In genomic region chr17:83990421-83991365, GRCm38 (mm10) we compare ENCODE assay signal across 8 mouse cellular contexts.
DNase-seq lines count a peak whose midpoint lies in the region; ATAC-seq lines count a peak whose summit lies in the region.

No protein-coding gene starts in this region.

- no peaks in the 10 kb centered on the region for H3K36me3 ChIP-seq in midbrain, embryonic 10.5 days
- H3K36me3 ChIP-seq in midbrain, embryonic 16.5 days (ENCODE audit: control insufficient read depth, insufficient read depth, low read length) = no peaks in the 10 kb centered on the region
- no peaks in the 10 kb centered on the region for H3K36me3 ChIP-seq in embryonic facial prominence, embryonic 15.5 days

- peak; percentile 38 for DNase-seq in midbrain, embryonic 10.5 days (ENCODE audit: low spot score)
- DNase-seq in heart, postnatal 4 days = peak; percentile 82
- DNase-seq in liver = peak; percentile 59
- peak; percentile 58 for DNase-seq in ovary, postnatal 10 days (ENCODE audit: low spot score)
- no peak for DNase-seq in left cerebral cortex, postnatal 4 days
- no peak for DNase-seq in frontal cortex, postnatal 14 days (ENCODE audit: low spot score in 2 of 2)

- intact Hi-C loops in left cerebral cortex, postnatal 4 days (cut with DNase I) = no loop called here

- no peak overlapping the region for H3K9ac ChIP-seq in midbrain, embryonic 16.5 days (ENCODE audit: low read depth, low read length)
- no peak overlapping the region for H3K9ac ChIP-seq in embryonic facial prominence, embryonic 15.5 days

- no peak for ATAC-seq in midbrain, embryonic 16.5 days
- peak; percentile 94 for ATAC-seq in embryonic facial prominence, embryonic 15.5 days (ENCODE audit: insufficient number of reproducible peaks, low FRiP score, low TSS enrichment, low read depth)

- 72% methylated on average over 13 of the region's 13 CpGs for WGBS in midbrain, embryonic 10.5 days
- 78% methylated on average over 13 of the region's 13 CpGs for WGBS in midbrain, embryonic 16.5 days
- WGBS in embryonic facial prominence, embryonic 15.5 days = 47% methylated on average over 13 of the region's 13 CpGs

- peak overlapping the region; percentile 62 for H3K27ac ChIP-seq in midbrain, embryonic 10.5 days (replicated peaks)
- no peak overlapping the region for H3K27ac ChIP-seq in midbrain, embryonic 16.5 days (ENCODE audit: low read length)
- H3K27ac ChIP-seq in embryonic facial prominence, embryonic 15.5 days (replicated peaks) = peak overlapping the region; percentile 91

- no peaks in the 10 kb centered on the region for H3K9me3 ChIP-seq in midbrain, embryonic 10.5 days (replicated peaks)
- no peaks in the 10 kb centered on the region for H3K9me3 ChIP-seq in midbrain, embryonic 16.5 days (replicated peaks; ENCODE audit: control insufficient read depth, low read length, poor library complexity, severe bottlenecking)
- no peaks in the 10 kb centered on the region for H3K9me3 ChIP-seq in embryonic facial prominence, embryonic 15.5 days (replicated peaks)

- H3K4me1 ChIP-seq in midbrain, embryonic 10.5 days = peaks cover 27% of the 10 kb centered on the region
- H3K4me1 ChIP-seq in midbrain, embryonic 16.5 days (ENCODE audit: control insufficient read depth, insufficient read depth, low read length) = no peaks in the 10 kb centered on the region
- H3K4me1 ChIP-seq in embryonic facial prominence, embryonic 15.5 days = peaks cover 56% of the 10 kb centered on the region

- no peak overlapping the region for H3K4me3 ChIP-seq in midbrain, embryonic 10.5 days
- no peak overlapping the region for H3K4me3 ChIP-seq in midbrain, embryonic 16.5 days (ENCODE audit: low read depth, low read length)
- no peak overlapping the region for H3K4me3 ChIP-seq in embryonic facial prominence, embryonic 15.5 days (replicated peaks)

- no peaks in the 10 kb centered on the region for H3K27me3 ChIP-seq in midbrain, embryonic 10.5 days (ENCODE audit: low read depth, poor library complexity, severe bottlenecking)
- no peaks in the 10 kb centered on the region for H3K27me3 ChIP-seq in midbrain, embryonic 16.5 days (ENCODE audit: control insufficient read depth, insufficient read depth, low read depth, low read length)
- no peaks in the 10 kb centered on the region for H3K27me3 ChIP-seq in embryonic facial prominence, embryonic 15.5 days

- no peak overlapping the region for H3K4me2 ChIP-seq in midbrain, embryonic 16.5 days (ENCODE audit: low read length)
- no peak overlapping the region for H3K4me2 ChIP-seq in embryonic facial prominence, embryonic 15.5 days (replicated peaks)

Comparison
In these comparisons a context has a peak if more than half of its experiments do, and no peak if none do; other contexts are left out.
1. DNase-seq: peak in midbrain, embryonic 10.5 days (single experiment), heart, postnatal 4 days (single experiment), liver (single experiment) and ovary, postnatal 10 days (single experiment); none in left cerebral cortex, postnatal 4 days (single experiment) and frontal cortex, postnatal 14 days (0 of 2).